Mouse (Mus musculus): Measurements from ENCODE around the gene Prima1. TPM values are rescaled to one million over a fixed set of nuclear protein-coding genes. Genes with fewer than 3 reads are reported as not detected.

The Prima1 gene
- polyA plus RNA-seq, 1 experiment from 2014 or later = 0.60 TPM

- no peak for DNase-seq (ENCODE audit: low spot score)
- Histone ChIP-seq H3K27me3 (ENCODE audit: insufficient read depth, poor library complexity, severe bottlenecking) (no peaks in the 10 kb centered on the region), H3K4me1 (no peaks in the 10 kb centered on the region), H3K27ac (no peak overlapping the region), H3K36me3 (no peaks in the 10 kb centered on the region), H3K9me3 (no peaks in the 10 kb centered on the region), H3K4me3 (no peak overlapping the region)
- WGBS = 82% methylated on average over 5 of the region's 5 CpGs
These were observed 9.2 kb upstream of the Prima1 start for GRCm38 (mm10) chr12:103251151-103251550.

DNA sequence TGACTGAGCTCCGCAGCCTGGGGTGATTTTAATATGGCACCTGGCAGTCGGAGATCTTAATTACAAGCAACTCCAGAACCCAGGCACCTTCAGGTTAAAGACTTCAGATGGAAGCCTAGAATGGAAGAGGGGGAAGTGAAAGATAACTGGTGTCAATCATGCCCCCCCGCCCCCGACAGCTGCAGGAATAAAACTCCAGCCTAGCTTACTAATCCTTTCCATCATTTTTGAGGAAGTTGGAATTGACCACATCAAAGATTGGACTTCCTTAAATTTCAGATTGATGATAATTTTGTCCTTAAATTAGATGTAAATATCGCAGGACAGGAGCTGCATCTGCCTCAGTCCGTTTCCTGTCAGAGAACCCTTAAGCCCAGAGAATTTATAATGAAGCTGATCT is 8.4 kb upstream of the Prima1 start:
- WGBS = 74% methylated on average over 6 of the region's 6 CpGs
- Histone ChIP-seq H3K9me3 (no peaks in the 10 kb centered on the region), H3K4me3 (no peak overlapping the region), H3K27ac (no peak overlapping the region), H3K36me3 (no peaks in the 10 kb centered on the region), H3K27me3 (ENCODE audit: insufficient read depth, poor library complexity, severe bottlenecking) (peaks cover 2% of the 10 kb centered on the region), H3K4me1 (no peaks in the 10 kb centered on the region)
- no peak for DNase-seq (ENCODE audit: low spot score)

GRCm38 (mm10) chr12:103243041-103243440 is 1.1 kb upstream of the Prima1 start:
- Histone ChIP-seq H3K27me3 (ENCODE audit: insufficient read depth, poor library complexity, severe bottlenecking) (peaks cover 64% of the 10 kb centered on the region), H3K9me3 (no peaks in the 10 kb centered on the region), H3K36me3 (no peaks in the 10 kb centered on the region), H3K4me1 (peaks cover 21% of the 10 kb centered on the region), H3K4me3 (peak overlapping the region; percentile 75), H3K27ac (peak overlapping the region; percentile 91; the same call in 1 of the 2 replicates)
- WGBS = 5% methylated on average over 11 of the region's 11 CpGs
- DNase-seq (ENCODE audit: low spot score) = no peak

- peaks cover 21% of the 10 kb centered on the region for H3K4me1 ChIP-seq
- WGBS = under 1% methylated on average over 34 of the region's 34 CpGs
- no peaks in the 10 kb centered on the region for H3K36me3 ChIP-seq
- DNase-seq (ENCODE audit: low spot score) = no peak
- no peaks in the 10 kb centered on the region for H3K9me3 ChIP-seq
- peaks cover 68% of the 10 kb centered on the region for H3K27me3 ChIP-seq (ENCODE audit: insufficient read depth, poor library complexity, severe bottlenecking)
- peak overlapping the region; percentile 91 for H3K27ac ChIP-seq
- H3K4me3 ChIP-seq = peak overlapping the region; percentile 75
These were observed 658 bp upstream of the Prima1 start for GRCm38 (mm10) chr12:103242591-103243025.

DNA sequence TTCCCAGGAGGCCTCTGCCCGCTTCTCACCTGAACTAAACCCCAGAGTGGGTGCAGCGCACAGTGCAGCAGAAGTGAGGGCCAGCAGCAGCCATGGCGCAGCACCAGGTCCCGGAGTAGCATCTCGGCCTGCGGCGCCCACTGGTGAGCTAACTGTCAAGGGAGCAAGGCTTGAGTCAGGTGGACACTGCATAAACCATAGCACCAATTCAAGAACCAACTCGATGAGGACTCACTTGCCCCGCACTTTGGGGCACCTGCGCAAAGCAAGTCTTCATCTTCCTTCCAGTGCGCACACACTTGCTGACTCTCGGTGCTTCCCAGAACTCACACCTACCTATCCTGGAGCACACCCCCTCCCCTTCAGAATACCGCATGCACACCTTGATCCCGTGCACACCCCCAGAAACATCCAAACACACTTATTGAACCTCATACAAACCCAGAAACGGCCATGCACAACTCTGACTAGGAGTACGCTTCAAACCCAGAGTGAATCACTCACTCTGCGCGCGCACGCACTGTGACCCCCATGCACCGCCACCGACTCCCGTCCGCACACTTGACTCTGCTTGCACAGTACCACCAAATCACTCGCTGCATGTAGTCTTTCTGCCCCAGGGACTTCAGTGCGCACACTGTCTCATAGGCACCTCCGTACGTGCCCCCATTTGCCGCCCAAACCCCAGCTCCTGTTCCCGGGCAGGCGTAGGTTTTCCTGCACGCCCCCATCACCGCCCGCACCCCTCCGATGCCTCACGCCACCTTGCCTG is 453 bp downstream of the Prima1 start:
- H3K4me1 ChIP-seq = peaks cover 21% of the 10 kb centered on the region
- no peak for DNase-seq (ENCODE audit: low spot score)
- H3K27me3 ChIP-seq (ENCODE audit: insufficient read depth, poor library complexity, severe bottlenecking) = peaks cover 72% of the 10 kb centered on the region
- H3K36me3 ChIP-seq = no peaks in the 10 kb centered on the region
- peak overlapping the region; percentile 91 for H3K27ac ChIP-seq
- 7% methylated on average over 36 of the region's 36 CpGs for WGBS
- H3K9me3 ChIP-seq = no peaks in the 10 kb centered on the region
- H3K4me3 ChIP-seq = peak overlapping the region; percentile 75

DNA sequence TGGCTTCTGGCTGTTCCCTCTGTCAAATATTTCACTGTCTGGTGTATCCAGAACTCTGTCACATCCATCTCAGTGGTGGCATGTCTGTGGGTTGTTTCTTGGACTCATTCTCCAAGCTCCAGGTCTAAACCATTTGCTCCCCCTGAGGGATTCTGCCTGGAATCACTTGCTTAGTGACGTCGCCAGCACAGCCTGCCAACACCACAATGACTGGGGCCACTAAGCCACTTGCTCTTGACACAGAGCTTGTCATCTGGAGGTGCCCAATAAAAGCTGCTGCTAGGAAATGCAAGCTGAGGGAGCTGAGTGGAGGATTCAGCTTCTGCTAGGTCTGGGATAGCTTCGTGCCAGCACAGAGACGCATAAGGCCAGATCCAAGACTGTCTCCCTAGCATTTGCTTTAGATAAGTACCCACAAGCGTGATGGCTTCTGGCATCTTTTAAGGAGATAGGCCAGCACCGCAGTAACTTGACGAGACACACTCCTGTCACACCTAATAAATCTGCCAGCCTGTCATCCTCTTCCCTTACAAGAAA is 3.0 kb downstream of the Prima1 start:
- Histone ChIP-seq H3K27ac (no peak overlapping the region), H3K4me1 (peaks cover 21% of the 10 kb centered on the region), H3K36me3 (no peaks in the 10 kb centered on the region), H3K9me3 (no peaks in the 10 kb centered on the region), H3K27me3 (ENCODE audit: insufficient read depth, poor library complexity, severe bottlenecking) (peaks cover 73% of the 10 kb centered on the region), H3K4me3 (no peak overlapping the region)
- no peak for DNase-seq (ENCODE audit: low spot score)
- 38% methylated on average over 7 of the region's 7 CpGs for WGBS

- Histone ChIP-seq H3K27me3 (ENCODE audit: insufficient read depth, poor library complexity, severe bottlenecking) (peaks cover 49% of the 10 kb centered on the region), H3K27ac (no peak overlapping the region), H3K36me3 (no peaks in the 10 kb centered on the region), H3K4me1 (peaks cover 13% of the 10 kb centered on the region; the same call in 1 of the 2 replicates), H3K4me3 (no peak overlapping the region), H3K9me3 (no peaks in the 10 kb centered on the region)
- 64% methylated on average over 2 of the region's 2 CpGs for WGBS
- no peak for DNase-seq (ENCODE audit: low spot score)
These were observed 6.1 kb downstream of the Prima1 start for GRCm38 (mm10) chr12:103235856-103236255.

DNA sequence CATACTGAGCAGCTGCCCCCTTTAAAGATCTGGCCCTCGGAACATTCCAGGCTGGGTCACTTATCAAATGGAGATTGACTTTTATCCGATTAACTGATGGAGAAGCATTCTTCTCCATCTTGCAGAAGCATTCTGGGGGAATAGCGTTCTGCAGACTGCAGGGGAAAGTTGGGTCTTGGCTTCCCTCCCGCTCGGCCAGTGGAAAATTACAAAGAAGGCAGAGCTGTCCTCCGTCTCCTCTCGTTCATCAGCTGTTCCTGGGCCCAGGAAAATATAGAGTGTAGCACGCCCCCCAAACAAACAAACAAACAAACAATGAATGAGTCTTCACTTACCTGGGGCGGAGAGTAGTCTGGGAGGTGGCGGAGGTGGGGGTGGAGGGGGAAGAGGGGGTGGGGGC is 6.7 kb downstream of the Prima1 start:
- H3K4me3 ChIP-seq = no peak overlapping the region
- no peak overlapping the region for H3K27ac ChIP-seq
- H3K4me1 ChIP-seq = peaks cover 13% of the 10 kb centered on the region; the same call in 1 of the 2 replicates
- WGBS = 71% methylated on average over 10 of the region's 10 CpGs
- peaks cover 43% of the 10 kb centered on the region for H3K27me3 ChIP-seq (ENCODE audit: insufficient read depth, poor library complexity, severe bottlenecking)
- no peaks in the 10 kb centered on the region for H3K9me3 ChIP-seq
- no peaks in the 10 kb centered on the region for H3K36me3 ChIP-seq
- no peak for DNase-seq (ENCODE audit: low spot score)

- H3K27me3 ChIP-seq (ENCODE audit: insufficient read depth, poor library complexity, severe bottlenecking) = peaks cover 15% of the 10 kb centered on the region
- WGBS = 53% methylated on average over 4 of the region's 4 CpGs
- DNase-seq (ENCODE audit: low spot score) = no peak
- no peaks in the 10 kb centered on the region for H3K36me3 ChIP-seq
- H3K4me3 ChIP-seq = no peak overlapping the region
- H3K9me3 ChIP-seq = no peaks in the 10 kb centered on the region
- H3K4me1 ChIP-seq = peaks cover 11% of the 10 kb centered on the region
- no peak overlapping the region for H3K27ac ChIP-seq
These were observed 12.9 kb downstream of the Prima1 start for GRCm38 (mm10) chr12:103229058-103229457.

- Histone ChIP-seq H3K27ac (no peak overlapping the region), H3K4me1 (peaks cover 12% of the 10 kb centered on the region), H3K36me3 (no peaks in the 10 kb centered on the region), H3K27me3 (ENCODE audit: insufficient read depth, poor library complexity, severe bottlenecking) (peaks cover 18% of the 10 kb centered on the region), H3K4me3 (no peak overlapping the region), H3K9me3 (no peaks in the 10 kb centered on the region)
- no peak for DNase-seq (ENCODE audit: low spot score)
- 73% methylated on average over 4 of the region's 4 CpGs for WGBS
These were observed 15.8 kb downstream of the Prima1 start for GRCm38 (mm10) chr12:103226121-103226520.

- H3K9me3 ChIP-seq = no peaks in the 10 kb centered on the region
- peaks cover 22% of the 10 kb centered on the region for H3K27me3 ChIP-seq (ENCODE audit: insufficient read depth, poor library complexity, severe bottlenecking)
- no peak overlapping the region for H3K27ac ChIP-seq
- H3K4me1 ChIP-seq = peaks cover 12% of the 10 kb centered on the region
- no peaks in the 10 kb centered on the region for H3K36me3 ChIP-seq
- no peak for DNase-seq (ENCODE audit: low spot score)
- 91% methylated on average over 9 of the region's 9 CpGs for WGBS
- no peak overlapping the region for H3K4me3 ChIP-seq
These were observed 18.3 kb downstream of the Prima1 start for GRCm38 (mm10) chr12:103223671-103224070.

DNA sequence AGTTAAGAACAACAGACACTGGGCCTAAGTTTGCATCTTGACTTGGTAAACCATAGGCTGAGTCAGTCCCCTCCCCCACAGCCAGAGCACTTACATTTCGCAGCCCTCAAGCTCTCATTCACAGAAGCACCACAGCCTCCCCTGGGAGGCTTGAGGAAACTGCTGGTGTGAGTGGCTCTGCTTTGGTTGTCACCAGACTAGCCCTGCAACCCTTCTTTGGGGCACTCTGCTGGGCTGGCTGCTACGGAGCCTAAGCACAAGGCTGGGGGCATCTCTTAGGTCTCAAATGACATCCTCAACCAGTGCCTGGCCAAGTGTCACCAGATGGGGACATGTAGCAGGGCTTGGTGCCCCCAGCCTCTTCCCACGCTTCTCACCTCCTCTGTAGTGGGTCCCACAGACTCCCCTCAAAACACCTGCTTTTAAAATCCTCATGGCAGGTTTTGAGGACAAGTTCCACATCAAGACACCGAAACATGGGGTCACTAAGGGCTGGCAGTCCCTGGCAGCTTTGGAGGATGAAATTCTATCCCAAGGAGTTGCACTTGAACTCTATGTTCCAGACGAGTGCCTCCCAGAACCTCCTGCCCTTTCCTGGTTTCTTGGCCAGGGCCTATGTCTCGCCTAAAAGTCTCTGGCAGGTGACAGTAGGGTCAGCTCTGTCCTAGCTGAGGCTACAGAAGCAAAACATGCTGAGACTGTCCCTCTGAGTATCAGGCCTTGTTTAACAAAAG is 25.9 kb downstream of the Prima1 start:
- no peaks in the 10 kb centered on the region for H3K36me3 ChIP-seq
- peaks cover 8% of the 10 kb centered on the region for H3K27me3 ChIP-seq (ENCODE audit: insufficient read depth, poor library complexity, severe bottlenecking)
- H3K9me3 ChIP-seq = no peaks in the 10 kb centered on the region
- WGBS = 50% methylated on average over 6 of the region's 6 CpGs
- H3K4me1 ChIP-seq = peaks cover 14% of the 10 kb centered on the region
- H3K27ac ChIP-seq = no peak overlapping the region
- no peak overlapping the region for H3K4me3 ChIP-seq
- DNase-seq (ENCODE audit: low spot score) = no peak

GRCm38 (mm10) chr12:103214797-103215196 is 27.2 kb downstream of the Prima1 start:
- no peak overlapping the region for H3K27ac ChIP-seq
- H3K36me3 ChIP-seq = no peaks in the 10 kb centered on the region
- WGBS = 84% methylated on average over 2 of the region's 2 CpGs
- no peaks in the 10 kb centered on the region for H3K9me3 ChIP-seq
- no peak overlapping the region for H3K4me3 ChIP-seq
- peaks cover 14% of the 10 kb centered on the region for H3K4me1 ChIP-seq
- DNase-seq (ENCODE audit: low spot score) = no peak
- H3K27me3 ChIP-seq (ENCODE audit: insufficient read depth, poor library complexity, severe bottlenecking) = peaks cover 4% of the 10 kb centered on the region; the same call in 1 of the 2 replicates

Measured in heart, embryonic 10.5 days (tissue).